Mouse (Mus musculus) adrenal gland, postnatal 10 days (tissue): ENCODE measurements at regions not wholly inside any gene's neighbourhood (a gene's known extent, or its start where the extent isn't known, plus 50 kb on each side); places are given as distances from the start of the nearest gene placed in this dataset.

Experiments
- DNase-seq: peaks from one replicate; pipeline ENCODE4 v3.0.0; 2021; ENCODE audit warnings: mixed read lengths

GRCm38 (mm10) chr14:71893361-71893760, 598.3 kb downstream of the Gm9195 start:
- no peak for DNase-seq

- DNase-seq: no peak
Measured at GRCm38 (mm10) chr14:71891667-71892066, 600.0 kb downstream of the Gm9195 start.

- DNase-seq: no peak
Measured at GRCm38 (mm10) chr14:71882871-71883270, 608.8 kb downstream of the Gm9195 start.

GRCm38 (mm10) chr14:71845546-71845945, 646.1 kb downstream of the Gm9195 start:
- no peak for DNase-seq

- no peak for DNase-seq
Measured at GRCm38 (mm10) chr14:71808863-71809487, 682.7 kb downstream of the Gm9195 start.

- no peak for DNase-seq
Measured at GRCm38 (mm10) chr14:71805624-71806023, 686.0 kb downstream of the Gm9195 start.

- no peak for DNase-seq
Measured at GRCm38 (mm10) chr14:71799861-71800260, 691.8 kb downstream of the Gm9195 start.

- DNase-seq: no peak
Measured at GRCm38 (mm10) chr14:71795713-71796112, 695.9 kb downstream of the Gm9195 start.

GRCm38 (mm10) chr14:71776990-71777525, 714.6 kb downstream of the Gm9195 start:
- no peak for DNase-seq

- DNase-seq: no peak
Measured at GRCm38 (mm10) chr14:71766856-71767255, 724.8 kb downstream of the Gm9195 start.

- no peak for DNase-seq
Measured at GRCm38 (mm10) chr14:71728542-71728941, 763.1 kb downstream of the Gm9195 start.

- DNase-seq: no peak
Measured at GRCm38 (mm10) chr14:71723526-71723925, 768.1 kb downstream of the Gm9195 start.

- no peak for DNase-seq
Measured at GRCm38 (mm10) chr14:71709528-71710289, 781.9 kb downstream of the Gm9195 start.

- no peak for DNase-seq
Measured at GRCm38 (mm10) chr14:71692752-71693437, 798.7 kb downstream of the Gm9195 start.

GRCm38 (mm10) chr14:71674564-71674963, 817.1 kb downstream of the Gm9195 start:
- DNase-seq: no peak

- DNase-seq: peak; percentile 8
Measured at GRCm38 (mm10) chr14:71673837-71674236, 817.8 kb downstream of the Gm9195 start.

GRCm38 (mm10) chr14:71672481-71672880, 819.2 kb downstream of the Gm9195 start:
- DNase-seq: no peak

- no peak for DNase-seq
Measured at GRCm38 (mm10) chr14:71671994-71672393, 819.6 kb downstream of the Gm9195 start.

GRCm38 (mm10) chr14:71670435-71670834, 821.2 kb downstream of the Gm9195 start:
- DNase-seq: peak; percentile 77

GRCm38 (mm10) chr14:71666656-71667055, 825.0 kb downstream of the Gm9195 start:
- no peak for DNase-seq

GRCm38 (mm10) chr14:71660166-71660565, 831.5 kb downstream of the Gm9195 start:
- DNase-seq: no peak

- no peak for DNase-seq
Measured at GRCm38 (mm10) chr14:71654785-71655627, 836.6 kb downstream of the Gm9195 start.
